Mouse (Mus musculus) skeletal muscle tissue, postnatal 0 days (tissue): ENCODE results near the gene Ulk4. TPM values are rescaled to one million over a fixed set of nuclear protein-coding genes. Genes with fewer than 3 reads are reported as not detected.

ENCODE experiments used
- microRNA-seq, 2 experiments: library from miRNA; unstranded; fragments of <30 nt; microRNA quantifications; one replicate each; pipeline ENCODE4; 2016
- polyA plus RNA-seq: library from polyadenylated mRNA; unstranded; fragments of >200 nt; fragmentation: Nextera tagmentation; extraction: Ambion mirVana; gene quantifications from 2 replicates; pipeline ENCODE4 v1.2.1, GENCODE M21; 2015

The Ulk4 gene
- polyA plus RNA-seq, result 40.4 and 47.8 TPM in 2 replicates

GRCm38 (mm10) chr9:121277118-121278060 lies at the start of gene Ulk4:
Ulk4 (minus strand) TSS chr9:121277197.

GRCm38 (mm10) chr9:121297171-121298064 lies 20.4 kb upstream of the Ulk4 start, which contains the start of gene Trak1:
Trak1 (plus strand) TSS chr9:121297502.

GRCm38 (mm10) chr9:120929081-120929480 lies 347.9 kb downstream of the Ulk4 start, which contains the start of gene Ctnnb1:
Ctnnb1 (plus strand) TSS chr9:120929216.

Small RNA genes lying within 50 kb of the gene (microRNA-seq; reads per million reads assigned to microRNA genes)
- 0.41 to 0.42 reads per million in 2 experiments for gene Mir7090

Other genes starting within 250 kb of the Ulk4 start
- gene Trak1, start 20.3 kb upstream of the Ulk4 start, polyA plus RNA-seq, result 39.3 and 40.8 TPM in 2 replicates
- gene Cck, start 218.5 kb upstream of the Ulk4 start, polyA plus RNA-seq, result 15.5 and 17.4 TPM in 2 replicates